Mouse (Mus musculus): ENCODE results near the gene Cmtm2b. TPM values are rescaled to one million over a fixed set of nuclear protein-coding genes. Genes with fewer than 3 reads are reported as not detected.

The Cmtm2b gene
- polyA plus RNA-seq, 1 experiment from 2014 or later, result not detected

- WGBS, result 87% methylated on average over 6 of the region's 6 CpGs
- Histone ChIP-seq H3K36me3 (ENCODE audit: control insufficient read depth, insufficient read depth, low read length) (no peaks in the 10 kb centered on the region), H3K4me3 (ENCODE audit: low read depth, low read length) (no peak overlapping the region), H3K27ac (ENCODE audit: low read depth) (no peak overlapping the region), H3K9ac (ENCODE audit: low read length) (no peak overlapping the region), H3K4me1 (replicated peaks; ENCODE audit: control insufficient read depth, insufficient read depth, low read length) (peaks cover 27% of the 10 kb centered on the region), H3K4me2 (ENCODE audit: low read length) (no peak overlapping the region), H3K27me3 (replicated peaks; ENCODE audit: control insufficient read depth, insufficient read depth, low read length) (no peaks in the 10 kb centered on the region), H3K9me3 (ENCODE audit: control insufficient read depth, low read length) (no peaks in the 10 kb centered on the region)
- DNase-seq (ENCODE audit: low spot score), result no peak
- ATAC-seq (replicated peaks; ENCODE audit: low FRiP score, low TSS enrichment, low read depth), result no peak
Measured at GRCm38 (mm10) chr8:104371121-104371520, 49.1 kb downstream of the Cmtm2b start.

GRCm38 (mm10) chr8:104373779-104374178, 51.7 kb downstream of the Cmtm2b start:
- Histone ChIP-seq H3K9me3 (ENCODE audit: control insufficient read depth, low read length) (no peaks in the 10 kb centered on the region), H3K27ac (ENCODE audit: low read depth) (peak overlapping the region; percentile 78), H3K9ac (ENCODE audit: low read length) (no peak overlapping the region), H3K4me3 (ENCODE audit: low read depth, low read length) (no peak overlapping the region), H3K4me2 (ENCODE audit: low read length) (peak overlapping the region; percentile 26), H3K4me1 (replicated peaks; ENCODE audit: control insufficient read depth, insufficient read depth, low read length) (peaks cover 33% of the 10 kb centered on the region), H3K27me3 (replicated peaks; ENCODE audit: control insufficient read depth, insufficient read depth, low read length) (no peaks in the 10 kb centered on the region), H3K36me3 (ENCODE audit: control insufficient read depth, insufficient read depth, low read length) (no peaks in the 10 kb centered on the region)
- ATAC-seq (replicated peaks; ENCODE audit: low FRiP score, low TSS enrichment, low read depth), result no peak
- WGBS, result 80% methylated on average over 11 of the region's 11 CpGs
- no peak for DNase-seq (ENCODE audit: low spot score)

GRCm38 (mm10) chr8:104374269-104374668, 52.2 kb downstream of the Cmtm2b start:
- DNase-seq (ENCODE audit: low spot score), result no peak
- H3K27ac ChIP-seq (ENCODE audit: low read depth), result peak overlapping the region; percentile 78
- no peaks in the 10 kb centered on the region for H3K27me3 ChIP-seq (replicated peaks; ENCODE audit: control insufficient read depth, insufficient read depth, low read length)
- H3K4me1 ChIP-seq (replicated peaks; ENCODE audit: control insufficient read depth, insufficient read depth, low read length), result peaks cover 29% of the 10 kb centered on the region
- peak overlapping the region; percentile 26 for H3K4me2 ChIP-seq (ENCODE audit: low read length)
- no peak for ATAC-seq (replicated peaks; ENCODE audit: low FRiP score, low TSS enrichment, low read depth)
- no peak overlapping the region for H3K4me3 ChIP-seq (ENCODE audit: low read depth, low read length)
- no peaks in the 10 kb centered on the region for H3K36me3 ChIP-seq (ENCODE audit: control insufficient read depth, insufficient read depth, low read length)
- no peak overlapping the region for H3K9ac ChIP-seq (ENCODE audit: low read length)
- H3K9me3 ChIP-seq (ENCODE audit: control insufficient read depth, low read length), result no peaks in the 10 kb centered on the region
- WGBS, result 64% methylated on average over 11 of the region's 11 CpGs

GRCm38 (mm10) chr8:104374864-104375846, 53.1 kb downstream of the Cmtm2b start:
- peak overlapping the region; percentile 21 for H3K4me2 ChIP-seq (ENCODE audit: low read length)
- WGBS, result 27% methylated on average over 14 of the region's 14 CpGs
- no peak overlapping the region for H3K4me3 ChIP-seq (ENCODE audit: low read depth, low read length)
- H3K4me1 ChIP-seq (replicated peaks; ENCODE audit: control insufficient read depth, insufficient read depth, low read length), result peaks cover 28% of the 10 kb centered on the region
- peak; percentile 81 for ATAC-seq (replicated peaks; ENCODE audit: low FRiP score, low TSS enrichment, low read depth)
- peak; percentile 80 for DNase-seq (ENCODE audit: low spot score)
- peak overlapping the region; percentile 20; the same call in 1 of the 2 replicates for H3K9ac ChIP-seq (ENCODE audit: low read length)
- no peaks in the 10 kb centered on the region for H3K9me3 ChIP-seq (ENCODE audit: control insufficient read depth, low read length)
- H3K27me3 ChIP-seq (replicated peaks; ENCODE audit: control insufficient read depth, insufficient read depth, low read length), result no peaks in the 10 kb centered on the region
- peak overlapping the region; percentile 78 for H3K27ac ChIP-seq (ENCODE audit: low read depth)
- no peaks in the 10 kb centered on the region for H3K36me3 ChIP-seq (ENCODE audit: control insufficient read depth, insufficient read depth, low read length)

- peak overlapping the region; percentile 78 for H3K27ac ChIP-seq (ENCODE audit: low read depth)
- H3K4me2 ChIP-seq (ENCODE audit: low read length), result peak overlapping the region; percentile 21; the same call in 1 of the 2 replicates
- DNase-seq (ENCODE audit: low spot score), result no peak
- peaks cover 28% of the 10 kb centered on the region for H3K4me1 ChIP-seq (replicated peaks; ENCODE audit: control insufficient read depth, insufficient read depth, low read length)
- no peak for ATAC-seq (replicated peaks; ENCODE audit: low FRiP score, low TSS enrichment, low read depth)
- WGBS, result 60% methylated on average over 5 of the region's 5 CpGs
- no peaks in the 10 kb centered on the region for H3K9me3 ChIP-seq (ENCODE audit: control insufficient read depth, low read length)
- peak overlapping the region; percentile 20; the same call in 1 of the 2 replicates for H3K9ac ChIP-seq (ENCODE audit: low read length)
- H3K4me3 ChIP-seq (ENCODE audit: low read depth, low read length), result no peak overlapping the region
- no peaks in the 10 kb centered on the region for H3K36me3 ChIP-seq (ENCODE audit: control insufficient read depth, insufficient read depth, low read length)
- no peaks in the 10 kb centered on the region for H3K27me3 ChIP-seq (replicated peaks; ENCODE audit: control insufficient read depth, insufficient read depth, low read length)
Measured at GRCm38 (mm10) chr8:104375959-104376358, 53.9 kb downstream of the Cmtm2b start.

- no peaks in the 10 kb centered on the region for H3K36me3 ChIP-seq (ENCODE audit: control insufficient read depth, insufficient read depth, low read length)
- 56% methylated on average over 11 of the region's 11 CpGs for WGBS
- H3K9me3 ChIP-seq (ENCODE audit: control insufficient read depth, low read length), result no peaks in the 10 kb centered on the region
- H3K27ac ChIP-seq (ENCODE audit: low read depth), result peak overlapping the region; percentile 36; the same call in 1 of the 2 replicates
- ATAC-seq (replicated peaks; ENCODE audit: low FRiP score, low TSS enrichment, low read depth), result no peak
- no peak overlapping the region for H3K4me3 ChIP-seq (ENCODE audit: low read depth, low read length)
- no peak for DNase-seq (ENCODE audit: low spot score)
- no peak overlapping the region for H3K9ac ChIP-seq (ENCODE audit: low read length)
- no peaks in the 10 kb centered on the region for H3K27me3 ChIP-seq (replicated peaks; ENCODE audit: control insufficient read depth, insufficient read depth, low read length)
- H3K4me2 ChIP-seq (ENCODE audit: low read length), result no peak overlapping the region; the same call in 1 of the 2 replicates
- H3K4me1 ChIP-seq (replicated peaks; ENCODE audit: control insufficient read depth, insufficient read depth, low read length), result peaks cover 28% of the 10 kb centered on the region
Measured at GRCm38 (mm10) chr8:104376669-104377068, 54.6 kb downstream of the Cmtm2b start.

- DNase-seq (ENCODE audit: low spot score), result no peak
- Histone ChIP-seq H3K27me3 (replicated peaks; ENCODE audit: control insufficient read depth, insufficient read depth, low read length) (no peaks in the 10 kb centered on the region), H3K9me3 (ENCODE audit: control insufficient read depth, low read length) (no peaks in the 10 kb centered on the region), H3K4me3 (ENCODE audit: low read depth, low read length) (no peak overlapping the region), H3K36me3 (ENCODE audit: control insufficient read depth, insufficient read depth, low read length) (no peaks in the 10 kb centered on the region), H3K4me1 (replicated peaks; ENCODE audit: control insufficient read depth, insufficient read depth, low read length) (peaks cover 38% of the 10 kb centered on the region), H3K4me2 (ENCODE audit: low read length) (no peak overlapping the region), H3K27ac (ENCODE audit: low read depth) (no peak overlapping the region), H3K9ac (ENCODE audit: low read length) (no peak overlapping the region)
- no peak for ATAC-seq (replicated peaks; ENCODE audit: low FRiP score, low TSS enrichment, low read depth)
- WGBS, result 64% methylated on average over 10 of the region's 10 CpGs
Measured at GRCm38 (mm10) chr8:104379301-104379836, 57.3 kb downstream of the Cmtm2b start.

GRCm38 (mm10) chr8:104380269-104380668, 58.2 kb downstream of the Cmtm2b start:
- no peaks in the 10 kb centered on the region for H3K9me3 ChIP-seq (ENCODE audit: control insufficient read depth, low read length)
- no peak overlapping the region for H3K4me3 ChIP-seq (ENCODE audit: low read depth, low read length)
- no peak for DNase-seq (ENCODE audit: low spot score)
- H3K27ac ChIP-seq (ENCODE audit: low read depth), result no peak overlapping the region
- no peaks in the 10 kb centered on the region for H3K27me3 ChIP-seq (replicated peaks; ENCODE audit: control insufficient read depth, insufficient read depth, low read length)
- H3K4me2 ChIP-seq (ENCODE audit: low read length), result no peak overlapping the region
- 76% methylated on average over 7 of the region's 7 CpGs for WGBS
- no peak overlapping the region for H3K9ac ChIP-seq (ENCODE audit: low read length)
- ATAC-seq (replicated peaks; ENCODE audit: low FRiP score, low TSS enrichment, low read depth), result no peak
- peaks cover 35% of the 10 kb centered on the region for H3K4me1 ChIP-seq (replicated peaks; ENCODE audit: control insufficient read depth, insufficient read depth, low read length)
- no peaks in the 10 kb centered on the region for H3K36me3 ChIP-seq (ENCODE audit: control insufficient read depth, insufficient read depth, low read length)
